Mouse (Mus musculus) kidney, adult 2 months (tissue): Measurements from ENCODE around the gene Fuk. TPM values are rescaled to one million over a fixed set of nuclear protein-coding genes. Genes with fewer than 3 reads are reported as not detected.
"Not testable (repeated sequence)": the region's sequence is repeated elsewhere in the genome, so short reads cannot be mapped to it uniquely, and the experiment has no call there.

Experiments used
- DNase-seq: peaks from one replicate; pipeline ENCODE4 v3.0.0; 2021
- H3K27ac ChIP-seq: fragments of 200-500 bp; 2 replicates; pipeline ENCODE4 v1.5.1; 2012; ENCODE audit warnings: low read depth, low read length, control low read depth, inconsistent platforms; ENCODE audit not compliant: insufficient read depth
- H3K27me3 ChIP-seq: fragments of 200-500 bp; replicated peaks from 2 replicates; pipeline ENCODE4 v1.6.1; 2012; ENCODE audit warnings: mild to moderate bottlenecking, moderate library complexity, low read length, inconsistent platforms; ENCODE audit not compliant: control insufficient read depth, insufficient read depth
- H3K36me3 ChIP-seq: fragments of 200-500 bp; 2 replicates; pipeline ENCODE4 v1.6.1; 2012; ENCODE audit warnings: mild to moderate bottlenecking, moderate library complexity, low read length, inconsistent platforms; ENCODE audit not compliant: control insufficient read depth, insufficient read depth
- H3K4me1 ChIP-seq: fragments of 200-500 bp; 2 replicates; pipeline ENCODE4 v1.6.1; 2011; ENCODE audit warnings: low read length; ENCODE audit not compliant: control insufficient read depth, insufficient read depth
- H3K4me3 ChIP-seq: fragments of 200-500 bp; 2 replicates; pipeline ENCODE4 v1.5.1; 2011; ENCODE audit warnings: mild to moderate bottlenecking, low read depth, low read length, control low read depth; ENCODE audit not compliant: insufficient read depth
- CTCF ChIP-seq: fragments of 200-500 bp; conservative IDR thresholded peaks from 2 replicates; pipeline ENCODE4 v1.5.1; 2011; ENCODE audit warnings: low read depth, mild to moderate bottlenecking, control low read depth, low read length, moderate library complexity, mixed read lengths; ENCODE audit not compliant: insufficient read depth, insufficient read length
- POLR2A ChIP-seq: fragments of 200-500 bp; IDR thresholded peaks from one replicate; pipeline ENCODE4 v1.6.1; 2011; ENCODE audit warnings: low read depth, low read length, control low read depth
- WGBS: fragments of 180-500 bp; shearing (Covaris S2); methylation state at CpG from one replicate; pipeline ENCODE4 v1.1.7; 2018; 5-methylcytosine and 5-hydroxymethylcytosine counted together
- polyA plus RNA-seq: library from polyadenylated mRNA; depleted of rRNA; stranded (reverse); fragments of >200 nt; gene quantifications from 2 replicates; pipeline ENCODE4 v1.2.3, GENCODE M21; 2012

The Fuk gene
- polyA plus RNA-seq, 1 experiment: 17.9 TPM

- Histone ChIP-seq H3K4me3 (no peak overlapping the region), H3K27ac (no peak overlapping the region), H3K4me1 (no peaks in the 10 kb centered on the region), H3K27me3 (no peaks in the 10 kb centered on the region), H3K36me3 (peaks cover 1% of the 10 kb centered on the region; the same call in 1 of the 2 replicates)
- TF ChIP-seq CTCF (no peak), POLR2A (no peak)
- DNase-seq: no peak
- WGBS: 77% methylated on average over 4 of the region's 4 CpGs
These were observed 24.4 kb downstream of the Fuk start for GRCm38 (mm10) chr8:110877862-110878261.

GRCm38 (mm10) chr8:110870501-110870900, 31.8 kb downstream of the Fuk start:
- TF ChIP-seq CTCF: no peak
- TF ChIP-seq POLR2A: no peak
- no peak overlapping the region for H3K27ac ChIP-seq
- 97% methylated on average over 2 of the region's 2 CpGs for WGBS
- peaks cover 6% of the 10 kb centered on the region for H3K36me3 ChIP-seq
- H3K4me1 ChIP-seq: no peaks in the 10 kb centered on the region
- no peak overlapping the region for H3K4me3 ChIP-seq
- no peak for DNase-seq
- H3K27me3 ChIP-seq: no peaks in the 10 kb centered on the region

- H3K4me1 ChIP-seq, H3K4me3 ChIP-seq, H3K36me3 ChIP-seq, H3K27ac ChIP-seq, H3K27me3 ChIP-seq, DNase-seq: not testable (repeated sequence)
- WGBS: 96% methylated on average over 7 of the region's 7 CpGs
These were observed 40.8 kb downstream of the Fuk start for GRCm38 (mm10) chr8:110861347-110862025.

GRCm38 (mm10) chr8:110859651-110860501, 42.4 kb downstream of the Fuk start:
- Histone ChIP-seq H3K4me1 (no peaks in the 10 kb centered on the region), H3K36me3 (peaks cover 12% of the 10 kb centered on the region), H3K4me3 (no peak overlapping the region), H3K27ac (no peak overlapping the region), H3K27me3 (no peaks in the 10 kb centered on the region)
- TF ChIP-seq POLR2A (no peak), CTCF (peak; percentile 42; the same call in 1 of the 2 replicates)
- DNase-seq: no peak
- WGBS: 65% methylated on average over 7 of the region's 7 CpGs

GRCm38 (mm10) chr8:110856760-110857461, 45.4 kb downstream of the Fuk start:
- Histone ChIP-seq H3K27ac (no peak overlapping the region), H3K4me1 (no peaks in the 10 kb centered on the region), H3K36me3 (peaks cover 19% of the 10 kb centered on the region), H3K27me3 (no peaks in the 10 kb centered on the region), H3K4me3 (no peak overlapping the region)
- 79% methylated on average over 5 of the region's 5 CpGs for WGBS
- peak; percentile 16 for DNase-seq
- 0 out of 2 replicates have a peak, but pooled peaks have one; percentile 2 for TF ChIP-seq CTCF
- TF ChIP-seq POLR2A: no peak

GRCm38 (mm10) chr8:110856073-110856472, 46.2 kb downstream of the Fuk start:
- H3K27ac ChIP-seq, H3K4me3 ChIP-seq, DNase-seq, H3K27me3 ChIP-seq, H3K4me1 ChIP-seq: not testable (repeated sequence)
- peaks cover 17% of the 10 kb centered on the region for H3K36me3 ChIP-seq
- 64% methylated on average over 4 of the region's 4 CpGs for WGBS

GRCm38 (mm10) chr8:110851186-110851585, 51.1 kb downstream of the Fuk start:
- WGBS: 89% methylated on average over 10 of the region's 10 CpGs
- Histone ChIP-seq H3K27ac (no peak overlapping the region), H3K4me3 (no peak overlapping the region), H3K27me3 (no peaks in the 10 kb centered on the region), H3K36me3 (peaks cover 9% of the 10 kb centered on the region), H3K4me1 (peaks cover 5% of the 10 kb centered on the region; the same call in 1 of the 2 replicates)
- no peak for DNase-seq
- TF ChIP-seq POLR2A: no peak
- TF ChIP-seq CTCF: no peak
